ENCODE assay signal across 8 mouse cellular contexts in the genomic region with DNA sequence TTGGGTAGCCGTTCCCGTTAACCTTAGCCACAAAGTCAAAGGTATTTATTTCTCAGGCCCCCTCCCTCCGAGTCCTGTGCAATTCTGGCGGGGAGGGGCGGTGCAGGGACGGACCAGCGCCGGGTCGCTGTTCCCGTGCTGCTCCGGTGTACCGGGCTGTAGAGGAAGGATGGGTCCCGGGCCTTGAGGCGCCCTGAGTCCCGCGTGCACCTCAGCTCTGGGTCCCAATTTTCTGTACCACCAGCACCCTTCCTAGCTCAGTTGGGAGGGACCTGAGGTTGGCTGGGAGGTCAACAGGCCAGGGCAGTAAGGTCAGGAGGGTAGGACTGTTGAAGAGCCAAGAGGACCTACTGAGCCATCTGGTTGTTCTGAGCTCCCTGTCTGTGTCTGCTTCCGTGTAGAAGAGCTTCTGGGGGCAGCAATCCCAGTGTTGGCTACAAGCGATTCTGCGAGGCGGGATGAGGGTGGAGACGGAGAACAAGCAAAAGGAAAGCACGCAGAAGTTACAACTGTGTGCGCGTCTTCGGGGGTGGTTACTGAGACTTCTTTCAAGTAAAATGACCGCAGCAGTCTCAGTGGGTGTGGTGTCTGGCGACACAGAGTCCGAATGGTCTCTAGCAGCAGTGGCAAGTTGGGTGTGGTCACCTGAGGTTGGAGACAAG. TPM values are rescaled to one million over a fixed set of nuclear protein-coding genes. Genes with fewer than 3 reads are reported as not detected.
DNase-seq lines count a peak whose midpoint lies in the region; ATAC-seq and TF ChIP-seq lines count a peak whose summit lies in the region.

No protein-coding gene starts in this region.

- peak overlapping the region; percentile 87 for H3K4me2 ChIP-seq in forebrain, embryonic 14.5 days (ENCODE audit: low read length)
- H3K4me2 ChIP-seq in kidney, embryonic 16.5 days (replicated peaks; ENCODE audit: low read depth, low read length), result peak overlapping the region; percentile 79
- H3K4me2 ChIP-seq in neural tube, embryonic 14.5 days (ENCODE audit: low read depth, low read length), result peak overlapping the region; percentile 89

- under 1% methylated on average over 28 of the region's 28 CpGs for WGBS in kidney, adult 2 months
- under 1% methylated on average over 28 of the region's 28 CpGs for WGBS in forebrain, embryonic 14.5 days
- WGBS in kidney, embryonic 16.5 days, result under 1% methylated on average over 28 of the region's 28 CpGs
- WGBS in lung, adult 2 months, result under 1% methylated on average over 28 of the region's 28 CpGs
- under 1% methylated on average over 28 of the region's 28 CpGs for WGBS in neural tube, embryonic 14.5 days

- peak overlapping the region; percentile 97 for H3K9ac ChIP-seq in forebrain, embryonic 14.5 days (ENCODE audit: low read length)
- H3K9ac ChIP-seq in kidney, embryonic 16.5 days (replicated peaks; ENCODE audit: low read length), result peak overlapping the region; percentile 89
- H3K9ac ChIP-seq in neural tube, embryonic 14.5 days (replicated peaks; ENCODE audit: low read depth, low read length), result peak overlapping the region; percentile 91

- DNase-seq in kidney, adult 2 months, result peak; percentile 64
- no peak for DNase-seq in kidney, adult 18-20 months
- peak; percentile 44 for DNase-seq in ZHBTc4 (ENCODE audit: low read depth, low spot score)
- peak; percentile 46 for DNase-seq in forebrain, embryonic 14.5 days (ENCODE audit: low spot score)
- DNase-seq in lung, adult 2 months, result no peak
- DNase-seq in testis, postnatal 14 days (ENCODE audit: low spot score), result no peak

- H3K9me3 ChIP-seq in forebrain, embryonic 14.5 days (replicated peaks; ENCODE audit: control insufficient read depth, low read length), result peaks cover 7% of the 10 kb centered on the region; the same call in 1 of the 2 replicates
- peaks cover 10% of the 10 kb centered on the region for H3K9me3 ChIP-seq in kidney, embryonic 16.5 days (ENCODE audit: low read length)
- H3K9me3 ChIP-seq in neural tube, embryonic 14.5 days (ENCODE audit: control insufficient read depth, low read length), result peaks cover under 1% of the 10 kb centered on the region; the same call in 1 of the 2 replicates

- no peak for TF ChIP-seq CTCF in kidney, adult 2 months (conservative IDR thresholded peaks at IDR 0.05; ENCODE audit: insufficient read depth, insufficient read length, low read depth, low read length)
- no peak for TF ChIP-seq CTCF in lung, adult 2 months (IDR thresholded peaks at IDR 0.05; ENCODE audit: insufficient read depth, low read length)

- peak; percentile 80 for ATAC-seq in forebrain, embryonic 14.5 days
- peak; percentile 78 for ATAC-seq in kidney, embryonic 16.5 days (ENCODE audit: low FRiP score, low TSS enrichment)
- peak; percentile 80 for ATAC-seq in neural tube, embryonic 14.5 days (ENCODE audit: low read depth)

- H3K4me1 ChIP-seq in kidney, adult 2 months (ENCODE audit: control insufficient read depth, insufficient read depth, low read length), result peaks cover 11% of the 10 kb centered on the region; the same call in 1 of the 2 replicates
- peaks cover 9% of the 10 kb centered on the region for H3K4me1 ChIP-seq in forebrain, embryonic 14.5 days (ENCODE audit: control insufficient read depth, insufficient read depth, low read length)
- H3K4me1 ChIP-seq in kidney, embryonic 16.5 days (ENCODE audit: insufficient read depth, low read length), result peaks cover 15% of the 10 kb centered on the region
- peaks cover 3% of the 10 kb centered on the region; the same call in 1 of the 2 replicates for H3K4me1 ChIP-seq in lung, adult 2 months (ENCODE audit: control insufficient read depth, insufficient read depth, low read length)
- H3K4me1 ChIP-seq in neural tube, embryonic 14.5 days (ENCODE audit: control insufficient read depth, insufficient read depth, low read length), result peaks cover 10% of the 10 kb centered on the region; the same call in 1 of the 2 replicates

- H3K4me3 ChIP-seq in kidney, adult 2 months (ENCODE audit: insufficient read depth, low read depth, low read length), result peak overlapping the region; percentile 87
- peak overlapping the region; percentile 76 for H3K4me3 ChIP-seq in forebrain, embryonic 14.5 days (ENCODE audit: low read depth, low read length)
- H3K4me3 ChIP-seq in kidney, embryonic 16.5 days (ENCODE audit: low read length), result peak overlapping the region; percentile 87
- H3K4me3 ChIP-seq in lung, adult 2 months (replicated peaks; ENCODE audit: extremely low read depth, low read depth, low read length), result peak overlapping the region; percentile 86
- H3K4me3 ChIP-seq in neural tube, embryonic 14.5 days (ENCODE audit: low read depth, low read length), result peak overlapping the region; percentile 81

- peaks cover 2% of the 10 kb centered on the region for H3K36me3 ChIP-seq in kidney, adult 2 months (ENCODE audit: control insufficient read depth, insufficient read depth, low read length)
- H3K36me3 ChIP-seq in forebrain, embryonic 14.5 days (ENCODE audit: control insufficient read depth, insufficient read depth, low read length), result peaks cover 27% of the 10 kb centered on the region
- peaks cover 34% of the 10 kb centered on the region for H3K36me3 ChIP-seq in kidney, embryonic 16.5 days (ENCODE audit: insufficient read depth, low read length)
- H3K36me3 ChIP-seq in neural tube, embryonic 14.5 days (ENCODE audit: control insufficient read depth, insufficient read depth, low read length), result peaks cover 23% of the 10 kb centered on the region

- H3K27ac ChIP-seq in kidney, adult 2 months (ENCODE audit: insufficient read depth, low read depth, low read length), result peak overlapping the region; percentile 95
- H3K27ac ChIP-seq in forebrain, embryonic 14.5 days (ENCODE audit: low read depth, low read length), result peak overlapping the region; percentile 83
- peak overlapping the region; percentile 76 for H3K27ac ChIP-seq in kidney, embryonic 16.5 days (ENCODE audit: low read length)
- peak overlapping the region; percentile 95 for H3K27ac ChIP-seq in neural tube, embryonic 14.5 days (ENCODE audit: low read depth, low read length)

- no peaks in the 10 kb centered on the region for H3K27me3 ChIP-seq in kidney, adult 2 months (replicated peaks; ENCODE audit: control insufficient read depth, insufficient read depth, low read length)
- H3K27me3 ChIP-seq in forebrain, embryonic 14.5 days (replicated peaks; ENCODE audit: control insufficient read depth, insufficient read depth, low read length), result no peaks in the 10 kb centered on the region
- no peaks in the 10 kb centered on the region for H3K27me3 ChIP-seq in kidney, embryonic 16.5 days (ENCODE audit: insufficient read depth, low read length)
- no peaks in the 10 kb centered on the region for H3K27me3 ChIP-seq in neural tube, embryonic 14.5 days (ENCODE audit: control insufficient read depth, insufficient read depth, low read length)

- no peak for TF ChIP-seq POLR2A in kidney, adult 2 months (IDR thresholded peaks at IDR 0.05; ENCODE audit: low read depth, low read length)
- TF ChIP-seq POLR2A in lung, adult 2 months (IDR thresholded peaks at IDR 0.05; ENCODE audit: borderline replicate concordance, extremely low read depth, low read depth, low read length), result no peak; the same call in 1 of the 2 replicates

RNA-seq across cellular contexts. Expression of a gene that starts 0.3 kb away (rescaled TPM):
- 4.3 and 6.1 TPM in 2 replicates for polyA plus RNA-seq in kidney, adult 2 months (2012; rRNA removed)
- 16.7 and 17.4 TPM in 2 replicates for polyA plus RNA-seq in forebrain, embryonic 14.5 days (2014; fragmentation: Nextera tagmentation; extraction: Ambion mirVana)
- 7.5 and 9.3 TPM in 2 replicates for polyA plus RNA-seq in kidney, embryonic 16.5 days (2015; fragmentation: Nextera tagmentation; extraction: Ambion mirVana)
- polyA plus RNA-seq in lung, adult 2 months (2012; rRNA removed), result 6.7 and 7.2 TPM in 2 replicates
- polyA plus RNA-seq in neural tube, embryonic 14.5 days (2014; fragmentation: Nextera tagmentation; extraction: Ambion mirVana), result 12.3 and 17.6 TPM in 2 replicates

RNA-seq across cellular contexts. Expression of a gene that starts 8.5 kb away (rescaled TPM):
- 0.42 and 0.49 TPM in 2 replicates for polyA plus RNA-seq in kidney, adult 2 months (2012; rRNA removed)
- polyA plus RNA-seq in forebrain, embryonic 14.5 days (2014; fragmentation: Nextera tagmentation; extraction: Ambion mirVana), result not detected in 2 replicates
- 0.69 TPM in 1 of 2 replicates, not detected in the other for polyA plus RNA-seq in kidney, embryonic 16.5 days (2015; fragmentation: Nextera tagmentation; extraction: Ambion mirVana)
- not detected in 2 replicates for polyA plus RNA-seq in lung, adult 2 months (2012; rRNA removed)
- not detected in 2 replicates for polyA plus RNA-seq in neural tube, embryonic 14.5 days (2014; fragmentation: Nextera tagmentation; extraction: Ambion mirVana)

RNA-seq across cellular contexts. Expression of a gene that starts 8.5 kb away (rescaled TPM):
- 49.2 and 73.1 TPM in 2 replicates for polyA plus RNA-seq in kidney, adult 2 months (2012; rRNA removed)
- polyA plus RNA-seq in forebrain, embryonic 14.5 days (2014; fragmentation: Nextera tagmentation; extraction: Ambion mirVana), result 27.3 and 34.3 TPM in 2 replicates
- polyA plus RNA-seq in kidney, embryonic 16.5 days (2015; fragmentation: Nextera tagmentation; extraction: Ambion mirVana), result 52.9 and 59.3 TPM in 2 replicates
- 34.2 and 42.7 TPM in 2 replicates for polyA plus RNA-seq in lung, adult 2 months (2012; rRNA removed)
- polyA plus RNA-seq in neural tube, embryonic 14.5 days (2014; fragmentation: Nextera tagmentation; extraction: Ambion mirVana), result 38.9 and 40.8 TPM in 2 replicates

RNA-seq across cellular contexts. Expression of a gene that starts 12.8 kb away (rescaled TPM):
- not detected in 2 replicates for polyA plus RNA-seq in kidney, adult 2 months (2012; rRNA removed)
- not detected in 2 replicates for polyA plus RNA-seq in forebrain, embryonic 14.5 days (2014; fragmentation: Nextera tagmentation; extraction: Ambion mirVana)
- not detected in 2 replicates for polyA plus RNA-seq in kidney, embryonic 16.5 days (2015; fragmentation: Nextera tagmentation; extraction: Ambion mirVana)
- polyA plus RNA-seq in lung, adult 2 months (2012; rRNA removed), result not detected in 2 replicates
- 0.90 TPM in 1 of 2 replicates, not detected in the other for polyA plus RNA-seq in neural tube, embryonic 14.5 days (2014; fragmentation: Nextera tagmentation; extraction: Ambion mirVana)

RNA-seq across cellular contexts. Expression of a gene that starts 24.4 kb away (rescaled TPM):
- polyA plus RNA-seq in kidney, adult 2 months (2012; rRNA removed), result 30.9 and 37.4 TPM in 2 replicates
- 8.2 and 9.7 TPM in 2 replicates for polyA plus RNA-seq in forebrain, embryonic 14.5 days (2014; fragmentation: Nextera tagmentation; extraction: Ambion mirVana)
- 4.3 and 5.4 TPM in 2 replicates for polyA plus RNA-seq in kidney, embryonic 16.5 days (2015; fragmentation: Nextera tagmentation; extraction: Ambion mirVana)
- polyA plus RNA-seq in lung, adult 2 months (2012; rRNA removed), result 0.98 and 1.3 TPM in 2 replicates
- polyA plus RNA-seq in neural tube, embryonic 14.5 days (2014; fragmentation: Nextera tagmentation; extraction: Ambion mirVana), result 20.5 and 26.9 TPM in 2 replicates

Comparison
In these comparisons a context has a peak if more than half of its experiments do, and no peak if none do; other contexts are left out.
1. DNase-seq: peak in kidney, adult 2 months (single experiment), ZHBTc4 (single experiment) and forebrain, embryonic 14.5 days (single experiment); none in kidney, adult 18-20 months (single experiment), lung, adult 2 months (single experiment) and testis, postnatal 14 days (single experiment).
2. Peak in every context shown above with its lines, with median percentiles within 50 percentile points of each other: H3K27ac ChIP-seq, H3K4me3 ChIP-seq, ATAC-seq, H3K4me2 ChIP-seq and H3K9ac ChIP-seq.